Mouse (Mus musculus): ENCODE results near the gene Adss. TPM values are rescaled to one million over a fixed set of nuclear protein-coding genes. Genes with fewer than 3 reads are reported as not detected.
"Not testable (repeated sequence)": the region's sequence is repeated elsewhere in the genome, so short reads cannot be mapped to it uniquely, and the experiment has no call there.

Adss gene
- total and polyA plus RNA-seq, 3 experiments = 55.7 to 62.6 TPM; not detected in 1

GRCm38 (mm10) chr1:177796193-177796939 lies at the start of gene Adss (continued):
- TF ChIP-seq GABPA (IDR thresholded peaks at IDR 0.05; ENCODE audit: low read depth, low read length) (no peak), SMC3 (IDR thresholded peaks at IDR 0.05; ENCODE audit: low read depth, low read length) (no peak), TAL1 (IDR thresholded peaks at IDR 0.05; ENCODE audit: low read length) (no peak), NELFE (IDR thresholded peaks at IDR 0.05; ENCODE audit: low read depth, low read length) (peak; percentile 93)

DNA sequence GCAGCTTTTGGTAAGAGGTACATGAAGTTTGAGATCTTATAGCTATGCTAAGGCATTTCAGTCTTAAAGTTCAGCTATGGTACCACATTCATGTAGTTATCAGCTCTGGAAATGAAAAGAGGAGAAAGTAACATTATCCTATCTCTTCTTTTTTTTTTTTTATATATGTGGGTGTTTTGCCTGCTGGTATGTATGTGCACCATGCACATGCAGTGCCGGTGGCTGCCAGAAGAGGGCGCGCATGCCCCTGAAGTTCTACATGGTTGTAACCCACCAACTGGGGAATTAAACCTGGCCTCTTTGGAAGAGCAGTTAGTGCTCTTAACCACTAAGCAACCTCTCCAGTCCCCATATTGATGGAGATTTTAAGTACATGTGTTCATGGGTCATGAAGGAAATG lies 49.5 kb upstream of the Adss start:
- peak; percentile 50 for DNase-seq (ENCODE audit: low read depth, low spot score)

DNA sequence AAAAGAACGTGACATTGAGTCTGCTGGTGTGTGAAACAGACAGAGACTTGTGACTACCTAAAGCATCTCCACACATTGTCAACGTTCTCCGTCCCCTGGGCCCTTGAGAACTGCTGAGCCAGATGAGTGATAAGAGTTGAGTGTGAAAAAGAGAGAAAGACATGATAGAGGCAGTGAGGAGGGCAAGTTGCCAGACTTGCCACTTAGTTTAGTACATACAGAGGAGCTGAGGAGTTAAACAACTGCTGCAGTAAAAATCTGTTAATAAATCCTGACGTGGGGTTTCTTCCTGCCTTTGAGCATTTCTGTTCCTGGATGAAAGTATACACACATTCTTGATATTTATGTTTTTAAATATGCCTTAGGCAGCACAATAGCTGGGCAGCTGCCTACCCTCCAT lies 31.5 kb upstream of the Adss start:
- not testable (repeated sequence) for DNase-seq (ENCODE audit: low read depth, low spot score); H3K9ac ChIP-seq (ENCODE audit: control insufficient read depth, low read depth, low read length, poor library complexity, severe bottlenecking); H3K4me3 ChIP-seq (ENCODE audit: control insufficient read depth in 1 of 2, insufficient read depth in 1 of 2, low read depth in 2 of 2, low read length in 2 of 2); H3K27ac ChIP-seq (ENCODE audit: control insufficient read depth, low read depth, low read length); H3K9me3 ChIP-seq (replicated peaks; ENCODE audit: insufficient read depth, low read length); H3K36me3 ChIP-seq (ENCODE audit: control insufficient read depth in 1 of 2, insufficient read depth in 2 of 2, low read length in 2 of 2); H3K4me1 ChIP-seq (ENCODE audit: control insufficient read depth in 1 of 2, insufficient read depth in 2 of 2, low read length in 2 of 2); H3K79me2 ChIP-seq (ENCODE audit: control insufficient read depth, insufficient read depth, low read length, poor library complexity); H3K27me3 ChIP-seq (ENCODE audit: control insufficient read depth in 1 of 2, insufficient read depth in 2 of 2, low read length in 2 of 2)

More for the DNA sequence above, 49.5 kb upstream of the Adss start:
- not testable (repeated sequence) for H3K4me1 ChIP-seq (ENCODE audit: control insufficient read depth in 1 of 2, insufficient read depth in 2 of 2, low read length in 2 of 2); H3K4me3 ChIP-seq (ENCODE audit: control insufficient read depth in 1 of 2, insufficient read depth in 1 of 2, low read depth in 2 of 2, low read length in 2 of 2); H3K27ac ChIP-seq (ENCODE audit: control insufficient read depth, low read depth, low read length); H3K27me3 ChIP-seq (ENCODE audit: control insufficient read depth in 1 of 2, insufficient read depth in 2 of 2, low read length in 2 of 2); H3K9ac ChIP-seq (ENCODE audit: control insufficient read depth, low read depth, low read length, poor library complexity, severe bottlenecking); H3K9me3 ChIP-seq (replicated peaks; ENCODE audit: insufficient read depth, low read length); H3K79me2 ChIP-seq (ENCODE audit: control insufficient read depth, insufficient read depth, low read length, poor library complexity); H3K36me3 ChIP-seq (ENCODE audit: control insufficient read depth in 1 of 2, insufficient read depth in 2 of 2, low read length in 2 of 2)
- TF ChIP-seq ZNF384 (IDR thresholded peaks at IDR 0.05; ENCODE audit: low read depth, low read length) (peak; percentile 46; the same call in 1 of the 2 replicates), CTCF (IDR thresholded peaks at IDR 0.05 in 2 of 3, conservative IDR thresholded peaks at IDR 0.05 in 1 of 3; ENCODE audit: control insufficient read depth in 1 of 3, insufficient read depth in 1 of 3, low read depth in 2 of 3, low read length in 3 of 3, poor library complexity in 1 of 3, severe bottlenecking in 1 of 3) (peak; percentile 46 to 62 (median 50)), RAD21 (IDR thresholded peaks at IDR 0.05; ENCODE audit: low read depth, low read length) (peak; percentile 19; the same call in 1 of the 2 replicates), SMC3 (IDR thresholded peaks at IDR 0.05; ENCODE audit: low read depth, low read length) (peak; percentile 21; the same call in 1 of the 2 replicates)

DNA sequence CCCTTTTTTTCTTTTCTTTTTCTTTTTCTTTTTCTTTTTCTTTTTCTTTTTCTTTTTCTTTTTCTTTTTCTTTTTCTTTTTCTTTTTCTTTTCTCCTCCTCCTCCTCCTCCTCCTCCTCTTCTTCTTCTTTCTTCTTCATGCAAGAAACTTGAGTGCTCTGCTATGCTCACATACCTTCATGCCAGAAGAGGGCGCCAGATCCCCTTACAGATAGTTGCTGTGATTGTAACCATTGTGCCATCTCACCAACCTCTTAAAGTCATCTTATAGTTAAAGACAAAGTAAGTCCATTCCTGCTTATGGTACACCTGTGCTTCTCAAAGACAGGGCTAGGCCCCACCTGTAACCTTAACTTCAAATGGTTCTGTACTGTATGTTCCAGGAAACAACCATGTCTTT lies 10.5 kb upstream of the Adss start:
- not testable (repeated sequence) for H3K4me3 ChIP-seq (ENCODE audit: control insufficient read depth in 1 of 2, insufficient read depth in 1 of 2, low read depth in 2 of 2, low read length in 2 of 2)

More for the DNA sequence above, 10.5 kb upstream of the Adss start:
- not testable (repeated sequence) for H3K36me3 ChIP-seq (ENCODE audit: control insufficient read depth in 1 of 2, insufficient read depth in 2 of 2, low read length in 2 of 2); H3K79me2 ChIP-seq (ENCODE audit: control insufficient read depth, insufficient read depth, low read length, poor library complexity); H3K4me1 ChIP-seq (ENCODE audit: control insufficient read depth in 1 of 2, insufficient read depth in 2 of 2, low read length in 2 of 2); H3K27ac ChIP-seq (ENCODE audit: control insufficient read depth, low read depth, low read length); H3K9me3 ChIP-seq (replicated peaks; ENCODE audit: insufficient read depth, low read length); H3K27me3 ChIP-seq (ENCODE audit: control insufficient read depth in 1 of 2, insufficient read depth in 2 of 2, low read length in 2 of 2); H3K9ac ChIP-seq (ENCODE audit: control insufficient read depth, low read depth, low read length, poor library complexity, severe bottlenecking)
- peak; percentile 13 for TF ChIP-seq RAD21 (IDR thresholded peaks at IDR 0.05; ENCODE audit: low read depth, low read length)
- TF ChIP-seq CTCF (IDR thresholded peaks at IDR 0.05 in 2 of 3, conservative IDR thresholded peaks at IDR 0.05 in 1 of 3; ENCODE audit: control insufficient read depth in 1 of 3, insufficient read depth in 1 of 3, low read depth in 2 of 3, low read length in 3 of 3, poor library complexity in 1 of 3, severe bottlenecking in 1 of 3) = peak; percentile 48 to 52 (median 50); a peak in 5 of 6 replicates
- DNase-seq (ENCODE audit: low read depth, low spot score) = peak; percentile 65

Data from MEL (cell line).